Mouse (Mus musculus) ES-CJ7 (cell line): ENCODE data around the gene Smg8.

Experiments
- DNase-seq: peaks from one replicate; pipeline ENCODE4 v3.0.0; 2011; ENCODE audit warnings: low read depth, low spot score

The Smg8 gene

GRCm38 (mm10) chr11:87043052-87043451, 43.5 kb downstream of the Smg8 start:
- no peak for DNase-seq

GRCm38 (mm10) chr11:87039307-87039963, 47.1 kb downstream of the Smg8 start:
- DNase-seq: no peak

- DNase-seq: peak; percentile 64
These were observed 50.4 kb downstream of the Smg8 start for GRCm38 (mm10) chr11:87036180-87036579.

GRCm38 (mm10) chr11:87028212-87028611, 58.4 kb downstream of the Smg8 start:
- peak; percentile 24 for DNase-seq
